Mouse (Mus musculus): ENCODE results near the gene Mdh2. TPM values are rescaled to one million over a fixed set of nuclear protein-coding genes. Genes with fewer than 3 reads are reported as not detected.

Mdh2 gene
- polyA plus RNA-seq, 1 experiment from 2014 or later = 547 TPM

Small RNA genes within 50 kb of the gene (microRNA-seq; reads per million reads assigned to microRNA genes)
- gene Gm23268 = not detected
- gene Mir7034 = not detected

Other genes with a start within 250 kb of the Mdh2 start
- 22.2 and 26.5 TPM in 2 replicates for gene Hip1, start 233.4 kb upstream of the Mdh2 start, polyA plus RNA-seq (2015; fragmentation: Nextera tagmentation; extraction: Ambion mirVana)
- not detected in 2 replicates for gene Ccl26, start 214.9 kb upstream of the Mdh2 start, polyA plus RNA-seq (2015; fragmentation: Nextera tagmentation; extraction: Ambion mirVana)
- gene Ccl24, start 205.4 kb upstream of the Mdh2 start, polyA plus RNA-seq (2015; fragmentation: Nextera tagmentation; extraction: Ambion mirVana) = 5.4 and 8.6 TPM in 2 replicates
- gene Rhbdd2, start 145.9 kb upstream of the Mdh2 start, polyA plus RNA-seq (2015; fragmentation: Nextera tagmentation; extraction: Ambion mirVana) = 41.3 and 46.0 TPM in 2 replicates
- gene Por, start 108.4 kb upstream of the Mdh2 start, polyA plus RNA-seq (2015; fragmentation: Nextera tagmentation; extraction: Ambion mirVana) = 136 and 177 TPM in 2 replicates
- gene Tmem120a, start 34.0 kb upstream of the Mdh2 start, polyA plus RNA-seq (2015; fragmentation: Nextera tagmentation; extraction: Ambion mirVana) = 44.1 and 46.0 TPM in 2 replicates
- 0.27 TPM in 1 of 2 replicates, not detected in the other for gene Styxl1, start 95 bp upstream of the Mdh2 start, polyA plus RNA-seq (2015; fragmentation: Nextera tagmentation; extraction: Ambion mirVana)
- 1.2 TPM in 2 replicates for gene Srrm3, start 28.4 kb downstream of the Mdh2 start, polyA plus RNA-seq (2015; fragmentation: Nextera tagmentation; extraction: Ambion mirVana)
- 649 and 704 TPM in 2 replicates for gene Hspb1, start 109.4 kb downstream of the Mdh2 start, polyA plus RNA-seq (2015; fragmentation: Nextera tagmentation; extraction: Ambion mirVana)
- gene Ywhag, start 156.1 kb downstream of the Mdh2 start, polyA plus RNA-seq (2015; fragmentation: Nextera tagmentation; extraction: Ambion mirVana) = 195 and 199 TPM in 2 replicates
- 1.4 and 2.9 TPM in 2 replicates for gene Ssc4d, start 196.1 kb downstream of the Mdh2 start, polyA plus RNA-seq (2015; fragmentation: Nextera tagmentation; extraction: Ambion mirVana)
- gene Zp3, start 201.6 kb downstream of the Mdh2 start, polyA plus RNA-seq (2015; fragmentation: Nextera tagmentation; extraction: Ambion mirVana) = 1.8 and 2.0 TPM in 2 replicates
- gene Dtx2, start 216.3 kb downstream of the Mdh2 start, polyA plus RNA-seq (2015; fragmentation: Nextera tagmentation; extraction: Ambion mirVana) = 23.7 and 24.5 TPM in 2 replicates